Mouse (Mus musculus) left cerebral cortex, postnatal 25 days (tissue): ENCODE results near the gene Cela2a. TPM values are rescaled to one million over a fixed set of nuclear protein-coding genes. Genes with fewer than 3 reads are reported as not detected.

ENCODE experiments used
- DNase-seq, 2 experiments: peaks; one replicate each; pipeline ENCODE4 v3.0.0; 2022; ENCODE audit warnings: low spot score in 2 of 2, mixed read lengths in 1 of 2
- intact Hi-C: fragments of 180-260 bp; cut with DNase I; formaldehyde crosslinking; loops from one replicate; pipeline ENCODE4 v1.15.1; 2025
- total RNA-seq, 2 experiments: library from RNA; stranded (reverse); gene quantifications; 2 replicates each; pipeline ENCODE4 v1.2.3; 2021

Cela2a gene
- total RNA-seq, 2 experiments from 2014 or later: not detected

DNA sequence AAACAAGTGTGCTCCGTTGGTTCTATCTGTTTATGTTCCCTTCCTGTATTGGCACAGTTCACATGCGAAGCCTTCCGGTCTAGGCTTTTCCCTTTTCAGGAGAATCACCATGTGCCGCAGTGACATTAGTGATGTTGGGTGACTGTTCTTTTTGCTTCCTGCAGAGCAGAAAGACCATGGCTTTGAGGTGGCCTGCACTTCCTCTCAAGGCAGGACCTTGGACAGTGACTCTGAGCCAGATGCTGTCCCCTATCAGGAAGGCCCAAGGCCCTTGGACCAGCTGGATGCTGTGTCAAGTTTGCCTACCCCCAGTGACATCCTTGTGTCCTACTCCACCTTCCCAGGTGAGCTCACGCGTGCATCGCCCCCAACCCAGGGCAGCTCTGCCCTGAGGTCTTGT lies 14.6 kb downstream of the Cela2a start:
- intact Hi-C loops: loop anchor here (2.0 kb wide), 1 partner anchor 41 kb away; no protein-coding TSS in a partner anchor
- no peak for DNase-seq

DNA sequence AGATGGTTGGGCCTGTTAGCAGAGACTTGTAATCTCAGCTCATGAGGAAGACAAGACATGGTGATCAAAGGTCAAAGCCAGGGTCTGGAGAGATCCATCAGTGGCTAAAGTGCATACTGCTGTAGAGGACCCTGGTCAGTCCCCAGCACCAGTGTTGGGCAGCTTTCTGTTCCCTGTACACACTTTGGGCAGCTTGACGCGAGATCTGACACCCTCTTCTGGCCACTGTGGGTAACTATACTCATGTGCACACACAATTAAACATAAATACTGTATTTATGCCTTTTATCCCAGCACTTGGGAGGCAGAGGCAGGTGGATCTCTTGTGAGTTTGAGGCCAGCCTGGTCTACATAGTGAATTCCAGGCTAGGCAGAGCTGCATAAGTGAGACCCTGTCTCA lies 15.0 kb downstream of the Cela2a start:
- intact Hi-C loops: loop anchor here (2.0 kb wide), 1 partner anchor 42 kb away; no protein-coding TSS in a partner anchor
- DNase-seq: no peak

DNA sequence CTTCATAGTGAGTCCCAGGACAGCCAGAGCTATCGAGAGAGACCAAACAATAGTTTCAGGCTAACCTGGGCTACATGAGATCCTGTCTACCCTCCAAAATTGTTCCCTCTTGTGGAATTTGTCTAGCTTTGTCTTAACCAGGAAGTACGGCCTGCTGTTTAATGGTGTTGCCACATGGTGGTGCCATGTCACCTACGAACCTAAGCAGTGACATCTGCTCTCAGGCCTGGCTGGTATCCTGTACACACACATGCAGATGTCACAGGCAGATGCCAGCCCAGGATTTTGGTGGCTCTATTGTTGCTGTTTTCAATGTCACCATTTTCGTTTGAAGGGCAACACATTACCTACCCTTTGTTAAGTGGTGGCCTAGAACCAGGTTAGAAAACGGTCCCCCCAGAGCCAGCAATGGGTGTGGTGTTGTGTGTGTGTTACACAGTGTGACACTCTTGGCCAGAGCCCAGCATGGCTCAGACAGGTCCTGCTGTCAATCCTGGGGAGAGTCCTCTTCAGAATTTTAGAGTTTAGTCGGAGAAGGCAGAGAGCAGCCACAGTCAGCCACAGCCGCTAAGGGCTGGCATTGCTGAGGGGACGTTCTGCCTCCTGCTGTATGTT lies 16.0 kb downstream of the Cela2a start:
- intact Hi-C loops: loop anchor here (2.0 kb wide), 1 partner anchor 43 kb away; no protein-coding TSS in a partner anchor
- DNase-seq: peak in 1 of 2 experiments; percentile 48

DNA sequence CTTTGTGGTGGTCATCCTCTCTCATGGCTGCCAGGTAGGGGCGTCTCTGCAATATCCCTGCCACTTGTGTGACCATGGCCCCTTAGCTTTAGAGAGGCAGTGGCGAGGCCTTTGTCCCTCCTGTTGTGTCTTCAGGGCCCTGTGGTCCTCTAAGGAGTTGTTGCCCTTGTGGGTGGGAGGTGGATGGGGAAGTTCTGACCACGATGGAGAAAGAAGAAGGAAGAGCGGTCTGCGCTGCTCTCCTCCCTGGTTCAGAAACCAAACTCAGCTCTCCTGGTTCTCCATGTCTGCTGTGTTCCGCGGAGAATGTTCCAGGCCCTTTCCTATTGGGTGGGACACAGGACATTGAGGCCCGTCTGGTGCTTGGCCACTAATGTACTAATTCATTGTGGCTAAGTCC lies 20.1 kb downstream of the Cela2a start:
- DNase-seq: no peak
- intact Hi-C loops: no loop called here

DNA sequence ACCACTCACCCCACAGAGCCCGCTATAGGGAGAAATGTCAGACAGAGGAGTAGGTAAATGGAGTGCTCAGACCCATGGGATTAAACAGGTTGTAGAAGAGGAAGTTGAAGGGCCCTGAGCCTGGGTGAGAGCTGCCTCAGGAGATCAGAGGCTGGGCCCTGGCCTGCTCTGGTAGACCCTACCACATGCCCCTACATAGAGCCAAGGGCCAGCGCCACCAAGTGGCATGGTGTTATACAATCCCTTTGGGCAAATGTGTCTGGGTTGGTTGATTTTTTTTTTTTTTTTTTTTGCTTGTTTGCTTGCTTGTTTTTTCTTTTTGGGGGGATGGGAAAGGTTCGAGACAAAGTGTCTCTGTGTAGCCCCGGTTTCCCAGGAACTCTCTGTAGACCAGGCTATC lies 21.9 kb downstream of the Cela2a start:
- no peak for DNase-seq
- intact Hi-C loops: no loop called here

DNA sequence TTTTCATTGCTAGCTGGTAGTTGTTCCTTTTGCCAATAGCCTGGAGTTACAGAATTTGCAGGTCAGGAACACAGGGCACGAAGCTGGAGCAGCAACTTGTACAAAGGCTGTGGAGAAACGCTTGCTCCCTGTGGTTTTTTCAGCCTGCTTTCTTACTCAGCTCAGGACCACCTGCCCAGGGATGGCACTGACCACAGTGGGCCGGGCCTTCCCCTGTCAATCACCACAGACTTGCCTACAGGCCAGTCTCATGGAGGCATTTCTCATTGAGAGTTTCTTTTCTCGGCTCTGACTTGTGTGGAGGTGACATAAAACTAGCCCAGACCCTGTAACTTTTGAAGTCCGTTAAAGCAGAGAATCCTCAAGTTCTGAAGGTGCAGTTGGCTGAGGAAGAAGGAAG lies 28.4 kb downstream of the Cela2a start:
- intact Hi-C loops: no loop called here
- no peak for DNase-seq

DNA sequence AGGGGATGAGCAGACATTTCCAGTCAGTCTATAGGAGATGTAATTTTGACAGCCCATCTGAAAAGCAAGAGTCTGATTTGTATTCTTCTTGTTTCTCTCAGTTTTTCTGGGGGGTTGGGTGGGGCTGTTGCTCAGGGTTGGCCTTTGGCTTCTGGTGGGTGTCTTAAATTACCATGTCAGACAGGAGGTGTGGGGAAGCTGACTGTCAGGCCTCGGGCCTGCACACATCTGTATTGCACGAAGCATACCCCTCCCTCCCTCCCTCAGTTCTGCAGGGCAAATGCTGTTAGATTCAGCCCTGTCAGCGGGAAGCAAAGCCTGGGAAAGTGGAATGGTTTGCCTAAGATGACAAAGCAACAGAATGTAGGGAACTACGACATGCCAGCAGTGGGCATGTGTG lies 29.0 kb downstream of the Cela2a start:
- DNase-seq: no peak
- intact Hi-C loops: no loop called here

DNA sequence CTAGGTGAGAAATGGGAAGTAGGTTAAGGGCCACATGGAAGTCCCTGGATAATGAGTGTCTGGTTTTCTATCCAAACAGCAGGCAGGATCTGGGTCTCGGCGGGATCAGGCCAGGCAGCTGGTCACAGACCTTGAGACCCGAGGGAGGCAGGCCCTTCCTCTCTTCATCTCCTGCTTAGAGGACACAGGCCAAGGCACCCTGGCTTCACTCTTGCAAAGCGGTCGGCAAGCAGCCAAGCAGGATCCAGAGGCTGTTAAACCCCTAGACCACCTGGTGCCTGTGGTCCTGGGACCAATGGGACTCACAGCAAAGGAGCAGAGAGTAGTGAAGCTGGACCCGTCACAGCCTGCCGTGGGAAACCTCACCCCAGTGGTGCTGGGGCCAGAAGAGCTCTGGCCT lies 29.6 kb downstream of the Cela2a start:
- DNase-seq: no peak
- intact Hi-C loops: no loop called here

DNA sequence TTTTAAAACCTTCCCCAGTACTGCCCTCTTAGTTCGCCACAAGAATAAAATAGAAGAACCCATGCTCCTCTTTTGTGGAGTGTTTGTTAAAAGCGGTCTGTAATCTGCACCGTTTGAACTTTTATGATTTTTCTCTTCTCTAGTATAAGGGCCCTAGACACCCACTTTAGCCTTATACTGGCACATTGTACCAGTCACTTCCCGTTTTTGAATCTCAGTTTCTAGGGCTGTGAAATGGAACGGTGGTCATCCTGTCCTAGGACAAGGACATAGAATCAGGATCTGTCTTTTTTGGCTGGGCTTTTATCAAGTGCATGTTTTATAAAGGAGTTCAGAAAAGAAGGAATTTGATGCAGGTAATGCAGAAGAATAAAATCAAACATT lies 31.8 kb downstream of the Cela2a start:
- no peak for DNase-seq
- intact Hi-C loops: no loop called here

DNA sequence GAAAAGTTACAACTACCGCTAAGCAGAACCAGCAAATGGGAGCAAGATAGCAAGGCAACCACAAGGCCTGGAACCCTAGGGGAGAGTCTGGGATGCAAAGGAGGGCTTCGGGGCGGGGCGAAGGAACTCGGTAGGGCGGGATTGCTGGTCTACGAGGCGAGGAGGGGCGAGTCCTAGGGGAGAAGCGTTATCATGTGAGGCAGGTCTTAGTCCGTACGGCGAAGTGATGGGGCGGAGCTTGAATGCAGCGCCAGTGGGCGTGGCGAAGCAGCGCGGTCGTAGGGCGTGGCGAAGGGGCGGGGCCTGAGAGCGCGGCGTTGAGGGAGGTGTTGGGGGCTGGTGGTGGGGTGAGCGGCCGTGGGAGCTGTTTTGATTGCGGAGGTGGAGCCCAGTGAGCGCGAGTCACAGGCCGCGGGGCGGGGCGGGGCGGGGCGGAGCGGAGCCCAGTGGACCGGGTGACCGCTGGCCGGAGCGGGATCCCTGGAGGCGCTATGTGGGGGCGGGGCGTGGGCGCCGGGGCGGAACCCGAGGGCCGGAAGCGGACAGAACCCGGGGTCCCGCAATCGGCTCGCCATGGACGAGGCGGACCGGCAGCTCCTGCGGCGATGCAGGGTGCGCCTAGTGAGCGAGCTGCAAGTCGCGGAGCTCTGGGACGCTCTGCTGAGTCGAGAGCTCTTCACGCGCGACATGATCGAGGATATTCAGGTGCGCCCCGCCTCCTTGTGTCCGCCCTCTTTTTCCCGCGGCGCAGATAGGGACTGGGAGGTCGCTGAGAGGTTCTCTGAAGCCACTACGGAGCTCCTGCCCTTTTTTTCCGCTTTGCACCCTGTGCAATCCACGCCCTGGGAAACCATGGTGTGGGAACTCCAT lies 32.4 kb downstream of the Cela2a start, which contains the start of gene Casp9:
Gene Casp9 (plus strand): TSS at position 331 of the 870 bp plus-strand sequence.
- intact Hi-C loops: no loop called here
- peak; percentile 95 to 98 for DNase-seq

DNA sequence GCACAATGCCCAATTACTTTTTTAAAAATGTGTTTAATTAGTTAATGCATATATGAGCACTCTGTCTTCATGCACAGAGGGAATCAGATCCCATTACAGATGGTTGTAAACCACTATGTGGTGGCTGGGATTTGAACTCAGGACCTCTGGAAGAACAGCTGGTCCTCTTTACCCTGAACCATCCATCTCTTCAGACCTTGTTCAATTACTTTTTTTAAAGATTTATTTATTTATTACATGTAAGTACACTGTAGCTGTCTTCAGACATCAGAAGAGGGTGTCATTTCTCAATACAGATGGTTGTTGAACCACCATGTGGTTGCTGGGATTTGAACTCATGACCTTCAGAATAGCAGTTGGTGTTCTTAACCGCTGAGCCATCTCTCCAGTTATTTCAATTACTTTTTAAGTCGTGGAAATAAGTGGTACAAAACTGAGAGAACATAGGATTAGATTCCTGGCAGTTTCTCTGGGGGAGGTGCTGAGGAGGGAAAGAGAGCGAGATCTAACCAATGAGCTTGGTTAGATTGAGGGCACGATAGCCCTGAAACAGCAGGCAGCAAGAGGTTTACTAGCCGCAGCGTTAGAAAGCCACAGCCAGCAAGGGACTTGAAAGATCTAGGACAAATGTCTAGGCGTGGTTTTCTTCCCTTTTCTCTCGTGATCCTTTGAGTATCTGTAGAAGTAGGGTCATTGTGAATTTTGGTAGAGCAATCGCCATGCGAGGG lies 33.2 kb downstream of the Cela2a start:
- intact Hi-C loops: no loop called here
- DNase-seq: no peak

DNA sequence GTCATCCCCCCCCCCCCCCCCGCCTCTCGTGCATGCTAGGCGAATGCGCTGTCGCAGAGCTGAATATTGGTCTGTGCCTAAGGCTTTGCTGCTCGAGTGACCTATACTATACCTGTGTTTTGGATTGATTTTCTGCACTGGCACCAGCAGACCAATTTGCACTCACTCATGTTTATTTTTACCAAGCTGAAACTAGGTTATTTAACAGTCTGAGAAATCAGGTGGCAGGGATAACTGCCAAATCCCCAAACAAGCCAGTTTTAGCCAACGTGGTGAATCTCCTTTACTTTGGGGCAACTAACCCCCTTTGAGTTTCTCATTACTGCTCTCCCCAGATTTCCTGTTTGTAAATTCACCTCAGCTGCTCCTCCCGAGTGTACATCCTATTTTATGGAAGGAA lies 34.0 kb downstream of the Cela2a start:
- intact Hi-C loops: loop anchor here (2.0 kb wide), 1 partner anchor 69 kb away; the partner anchor contains the start of gene Ddi2
- DNase-seq: no peak

DNA sequence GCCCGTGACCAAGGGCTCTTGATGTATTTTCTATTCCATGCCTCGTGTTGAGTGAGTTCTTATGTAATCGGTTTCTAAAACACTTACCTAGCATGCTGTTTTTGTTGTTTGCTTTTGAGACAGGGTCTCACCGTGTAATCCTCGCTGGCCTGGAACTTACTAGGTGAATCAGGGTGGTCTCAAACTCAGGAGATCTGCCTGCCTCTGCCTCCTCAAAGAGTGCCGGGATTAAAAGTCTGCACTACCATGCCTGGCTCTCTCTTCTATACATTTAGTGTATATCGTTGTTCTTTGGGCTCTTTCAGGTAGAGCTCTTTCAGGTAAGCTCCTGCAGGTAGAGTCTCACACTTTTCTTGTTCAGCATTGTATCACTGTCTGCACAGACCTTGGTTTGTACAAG lies 34.5 kb downstream of the Cela2a start:
- intact Hi-C loops: loop anchor here (2.0 kb wide), 1 partner anchor 69 kb away; the partner anchor contains the start of gene Ddi2
- no peak for DNase-seq

DNA sequence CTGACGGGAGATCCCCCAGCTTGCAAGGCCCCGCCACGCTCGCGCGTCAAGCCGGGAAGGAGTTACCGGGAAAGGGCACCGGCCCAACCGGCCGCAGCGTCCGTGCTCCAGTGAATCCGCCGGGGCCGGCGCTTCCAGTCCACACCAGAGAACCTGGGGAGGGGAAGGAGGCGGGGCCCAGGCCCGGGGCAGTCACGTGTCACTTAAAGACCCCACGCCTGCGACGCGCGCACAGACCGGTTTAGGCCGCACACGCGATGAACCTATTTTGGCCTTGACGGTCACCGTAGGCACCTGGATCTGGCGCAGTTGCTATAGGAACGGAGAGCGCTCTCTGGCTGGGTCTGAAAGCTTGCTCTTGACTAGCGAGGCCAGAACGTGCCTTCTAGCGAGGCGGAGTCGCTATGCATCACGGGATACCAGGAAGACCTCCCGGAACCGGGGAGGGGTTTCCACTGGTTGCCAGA lies 35.4 kb downstream of the Cela2a start, which contains the start of gene Dnajc16:
Gene Dnajc16 (minus strand): TSS at position 408 of the 467 bp plus-strand sequence.
- intact Hi-C loops: loop anchor here (2.0 kb wide), 1 partner anchor 68 kb away; the partner anchor contains the start of gene Ddi2
- peak; percentile 96 to 99 for DNase-seq

DNA sequence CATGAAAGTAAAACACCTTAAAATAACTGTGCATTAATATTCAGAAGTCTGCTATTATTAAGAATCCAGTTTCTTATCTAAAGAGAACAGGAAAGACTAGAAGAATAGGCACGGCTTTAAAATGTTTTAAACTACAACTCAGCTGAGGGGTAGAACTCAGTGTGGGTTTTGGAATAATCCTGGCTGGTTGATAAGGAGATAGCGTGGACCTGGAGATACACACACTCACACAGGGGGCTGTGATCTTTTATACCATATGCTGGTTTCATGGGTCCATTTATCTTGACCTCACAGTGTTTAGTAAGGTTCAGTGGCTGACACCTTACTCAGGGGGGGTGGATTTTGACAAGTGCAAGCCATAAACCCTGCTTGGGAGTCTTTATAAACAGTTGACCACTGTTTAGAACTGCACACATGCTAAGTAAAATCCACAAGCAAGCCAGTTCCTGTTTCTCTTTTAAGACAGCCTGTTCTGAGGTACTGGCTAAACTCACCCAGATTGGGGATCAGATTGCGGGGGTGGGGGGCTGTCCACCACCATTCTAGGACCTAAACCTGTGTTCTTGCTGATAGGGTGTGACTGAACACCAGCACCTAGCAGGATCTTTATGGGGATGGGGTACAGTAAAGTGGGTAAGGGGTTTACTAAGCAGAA lies 36.3 kb downstream of the Cela2a start:
- intact Hi-C loops: loop anchor here (2.0 kb wide), 1 partner anchor 67 kb away; the partner anchor contains the start of gene Ddi2
- DNase-seq: no peak

DNA sequence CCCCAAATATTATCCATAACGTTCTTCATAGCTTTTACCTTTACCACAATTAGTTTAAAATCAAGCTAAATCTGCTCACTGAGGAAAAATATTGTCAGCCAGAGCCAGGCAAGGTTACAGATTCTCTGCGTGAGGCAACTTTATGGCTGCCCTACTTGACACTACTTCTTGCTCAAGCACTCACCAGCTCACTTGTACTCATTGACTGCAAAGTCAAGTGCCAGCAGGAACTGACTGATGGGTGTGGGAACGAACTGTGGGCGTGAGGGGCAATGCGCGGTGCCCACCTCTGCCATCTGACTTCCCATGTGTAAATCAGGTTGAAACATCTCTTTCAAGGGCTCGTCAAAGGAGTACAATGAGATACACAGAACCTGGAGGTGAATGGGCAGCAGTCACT lies 38.5 kb downstream of the Cela2a start:
- intact Hi-C loops: no loop called here
- DNase-seq: no peak

DNA sequence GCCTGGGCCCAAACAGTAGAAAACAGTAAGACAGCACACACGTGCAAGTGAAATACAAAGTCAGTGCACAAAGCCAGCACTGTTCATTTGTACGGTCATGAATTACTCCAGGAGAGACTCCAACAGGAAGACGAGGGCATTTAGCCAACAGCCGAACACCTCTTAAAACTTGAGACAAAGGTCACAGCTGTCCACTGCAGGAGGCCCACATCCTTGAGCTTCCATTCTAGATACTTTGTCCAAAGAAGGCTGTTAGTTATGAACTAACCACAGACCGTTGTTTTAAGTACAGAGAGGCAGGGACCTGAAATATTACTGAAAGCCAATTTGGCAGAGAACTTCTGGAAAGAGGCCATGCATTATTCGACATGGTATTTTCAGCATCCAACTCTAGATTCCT lies 38.9 kb downstream of the Cela2a start:
- intact Hi-C loops: no loop called here
- no peak for DNase-seq

DNA sequence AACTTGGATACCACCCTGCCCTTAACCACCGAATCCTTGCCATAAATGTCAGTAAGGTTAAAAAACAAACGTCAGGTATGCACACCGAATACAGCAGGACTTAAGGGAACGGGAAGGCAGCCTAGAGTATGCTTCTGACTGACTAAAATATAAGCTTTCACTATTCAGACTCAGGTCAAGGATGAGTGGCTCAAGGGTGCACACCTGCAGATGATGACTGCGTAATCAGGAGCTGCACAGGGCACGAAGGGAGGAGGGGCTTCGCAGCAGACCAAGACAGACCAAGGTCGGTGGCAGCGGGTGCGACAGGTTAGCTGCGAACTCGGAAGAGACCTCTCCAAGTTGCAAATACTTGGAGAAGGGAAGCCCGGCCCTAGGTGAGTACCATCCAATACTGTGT lies 39.8 kb downstream of the Cela2a start:
- no peak for DNase-seq
- intact Hi-C loops: no loop called here

DNA sequence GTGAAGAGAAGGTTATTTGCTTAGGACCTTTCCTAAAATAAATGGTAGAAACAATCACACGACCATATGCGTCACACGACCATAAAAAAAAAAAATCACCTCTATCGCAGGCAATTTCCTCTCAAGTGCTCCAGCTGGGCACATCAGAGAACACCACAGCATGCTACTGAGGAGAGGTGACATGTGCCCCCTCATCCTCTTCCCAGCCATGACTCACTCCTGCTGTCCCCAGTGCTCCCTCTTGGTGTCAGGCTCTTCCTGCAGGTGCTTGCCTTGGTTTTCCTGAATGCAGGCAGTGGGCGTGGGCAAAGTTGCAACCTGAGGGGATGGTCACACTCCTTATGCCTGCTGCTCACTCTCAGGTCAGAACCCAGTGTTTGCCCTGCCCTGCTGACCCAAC lies 41.1 kb downstream of the Cela2a start:
- intact Hi-C loops: no loop called here
- peak in 1 of 2 experiments; percentile 64 for DNase-seq
